Mouse (Mus musculus): ENCODE data around the gene Ssh1. TPM values are rescaled to one million over a fixed set of nuclear protein-coding genes. Genes with fewer than 3 reads are reported as not detected.

Ssh1 gene
- polyA plus RNA-seq (2015; fragmentation: Nextera tagmentation; extraction: Ambion mirVana): 15.7 and 16.6 TPM in 2 replicates

DNA sequence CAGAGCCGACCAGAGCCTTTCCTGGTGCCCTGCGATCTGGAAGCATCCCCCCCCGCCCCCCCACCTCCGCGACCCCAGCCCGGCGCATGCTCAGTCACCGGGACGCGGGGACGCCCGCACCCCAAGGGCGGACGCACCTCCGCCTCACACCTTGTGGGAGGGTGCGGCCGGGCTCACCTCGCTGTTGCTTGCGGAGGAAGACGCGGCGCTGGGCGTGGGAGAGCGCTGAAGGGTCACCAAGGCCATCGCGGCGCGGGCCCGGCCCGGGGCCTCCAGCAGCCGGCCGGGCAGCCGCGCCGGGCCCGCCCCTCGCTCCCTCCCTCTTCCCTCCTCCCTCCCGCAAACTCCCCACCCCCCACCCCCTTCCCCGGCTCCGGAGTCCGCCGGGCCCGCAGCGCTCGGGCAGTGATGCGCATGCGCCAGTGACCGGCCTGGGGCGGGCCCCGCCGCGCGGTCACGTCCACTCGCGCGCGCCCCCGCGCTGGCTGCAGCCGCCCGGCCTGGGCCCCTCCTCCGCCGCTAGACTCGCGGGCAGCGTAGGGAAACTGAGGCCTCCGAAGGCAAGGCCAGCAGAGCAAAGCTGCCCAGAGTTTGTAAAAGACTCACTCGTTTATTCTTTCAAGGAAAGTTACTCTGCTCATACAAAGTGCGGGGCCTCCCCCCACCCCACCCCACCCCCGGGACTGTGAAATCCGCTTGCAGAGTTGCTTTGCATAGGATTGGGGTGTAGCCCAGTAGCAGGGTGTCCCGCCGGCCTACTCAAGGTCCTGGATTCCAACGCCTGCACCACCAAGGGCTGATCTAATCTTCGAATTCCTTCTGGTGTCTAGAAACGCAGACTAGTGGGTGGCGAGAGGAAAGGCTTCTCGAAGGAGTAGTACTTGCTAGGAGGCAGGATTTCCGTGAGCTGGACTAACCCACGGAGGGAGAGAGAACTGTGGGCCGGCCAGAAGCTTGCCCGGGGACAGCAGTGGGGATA lies at the start of gene Ssh1:
Gene Ssh1, minus strand, starts transcription at position 408 of the 979 bp plus-strand sequence.
- H3K27me3 ChIP-seq: no peaks in the 10 kb centered on the region
- peak within 1 kb of the TSS; percentile 90 for H3K4me2 ChIP-seq
- ATAC-seq (ENCODE audit: borderline replicate concordance, extremely low read depth, low FRiP score, low TSS enrichment): peak; percentile 88
- H3K9me3 ChIP-seq: no peaks in the 10 kb centered on the region
- WGBS: 1% methylated on average over 83 of the region's 83 CpGs
- peak within 1 kb of the TSS; percentile 86 for H3K27ac ChIP-seq
- peak within 1 kb of the TSS; percentile 86 for H3K4me3 ChIP-seq
- peak within 1 kb of the TSS; percentile 77 for H3K9ac ChIP-seq
- peaks cover 42% of the 10 kb centered on the region for H3K4me1 ChIP-seq
- H3K36me3 ChIP-seq: 0 out of 2 replicates have a peak, but pooled peaks cover 5% of the 10 kb centered on the region

DNA sequence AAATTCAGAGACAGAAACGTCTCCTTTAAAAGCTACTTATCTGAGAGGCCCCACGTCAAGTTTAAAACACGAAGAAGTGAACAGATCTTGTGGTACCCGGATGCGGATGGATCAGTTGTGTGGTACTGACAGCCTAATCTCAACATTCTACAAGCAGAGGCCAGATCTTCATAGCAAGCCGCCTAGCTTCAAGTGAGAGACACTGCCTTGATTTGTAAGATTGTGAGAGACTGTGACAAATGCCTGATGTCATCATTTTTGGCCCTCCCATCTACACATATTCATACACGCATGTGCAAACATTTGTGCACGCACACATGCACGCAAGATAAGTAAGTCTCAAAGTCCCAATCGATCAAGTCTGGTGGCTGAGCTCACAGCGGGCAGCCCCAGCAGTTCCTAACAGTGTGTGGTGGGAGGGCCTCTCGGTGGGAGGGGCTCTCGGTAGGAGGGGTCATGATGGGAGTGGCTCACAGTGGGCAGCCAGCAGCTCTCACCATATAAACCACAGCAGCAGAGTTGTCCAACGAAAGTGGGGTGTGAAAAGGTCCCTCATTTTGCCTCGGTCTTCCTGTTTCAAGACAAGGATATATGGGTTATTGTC lies 47.7 kb upstream of the Ssh1 start:
- ATAC-seq (ENCODE audit: borderline replicate concordance, extremely low read depth, low FRiP score, low TSS enrichment): peak; percentile 72; the same call in 1 of the 2 replicates
- no peaks in the 10 kb centered on the region for H3K27me3 ChIP-seq
- no peak overlapping the region for H3K9ac ChIP-seq
- H3K4me3 ChIP-seq: no peak overlapping the region
- no peaks in the 10 kb centered on the region for H3K36me3 ChIP-seq
- H3K4me2 ChIP-seq: peak overlapping the region; percentile 33; the same call in 1 of the 2 replicates
- 9% methylated on average over 15 of the region's 15 CpGs for WGBS
- no peak overlapping the region for H3K27ac ChIP-seq
- H3K4me1 ChIP-seq: peaks cover 4% of the 10 kb centered on the region
- H3K9me3 ChIP-seq: no peaks in the 10 kb centered on the region

GRCm38 (mm10) chr5:114040911-114041310 lies 47.2 kb upstream of the Ssh1 start:
- no peak overlapping the region for H3K4me3 ChIP-seq
- no peak overlapping the region for H3K27ac ChIP-seq
- no peak overlapping the region for H3K4me2 ChIP-seq
- H3K9ac ChIP-seq: no peak overlapping the region
- no peak for ATAC-seq (ENCODE audit: borderline replicate concordance, extremely low read depth, low FRiP score, low TSS enrichment)
- WGBS: 68% methylated on average over 1 of the region's 1 CpGs
- H3K27me3 ChIP-seq: no peaks in the 10 kb centered on the region
- no peaks in the 10 kb centered on the region for H3K9me3 ChIP-seq
- H3K36me3 ChIP-seq: no peaks in the 10 kb centered on the region
- peaks cover 4% of the 10 kb centered on the region for H3K4me1 ChIP-seq

GRCm38 (mm10) chr5:114040508-114040907 lies 46.8 kb upstream of the Ssh1 start:
- Histone ChIP-seq H3K36me3 (no peaks in the 10 kb centered on the region), H3K27ac (no peak overlapping the region), H3K9ac (no peak overlapping the region), H3K4me3 (no peak overlapping the region), H3K4me1 (peaks cover 4% of the 10 kb centered on the region), H3K9me3 (no peaks in the 10 kb centered on the region), H3K27me3 (no peaks in the 10 kb centered on the region), H3K4me2 (no peak overlapping the region)
- WGBS: 32% methylated on average over 7 of the region's 8 CpGs
- ATAC-seq (ENCODE audit: borderline replicate concordance, extremely low read depth, low FRiP score, low TSS enrichment): no peak

DNA sequence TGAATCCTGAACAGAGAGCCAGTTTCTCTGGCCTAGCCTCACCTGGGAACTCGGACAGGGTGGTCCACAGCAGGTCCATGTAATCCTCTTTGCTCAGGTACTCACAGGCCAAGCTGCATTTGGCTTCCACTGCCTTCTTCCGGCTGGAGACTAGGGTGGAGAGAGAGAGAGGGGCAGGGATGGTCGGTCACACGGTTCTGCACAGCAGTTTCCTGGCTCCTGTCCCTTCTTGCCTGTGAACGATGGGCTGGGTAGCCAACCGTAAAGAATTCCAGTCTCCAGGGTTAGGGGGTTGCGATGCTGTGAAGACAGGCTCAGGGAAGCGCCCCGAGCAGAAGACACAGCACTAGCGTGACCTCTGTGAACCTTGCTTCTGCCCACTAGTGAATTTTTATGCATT lies 41.4 kb upstream of the Ssh1 start:
- Histone ChIP-seq H3K9ac (no peak overlapping the region), H3K27me3 (no peaks in the 10 kb centered on the region), H3K27ac (no peak overlapping the region), H3K4me2 (no peak overlapping the region), H3K36me3 (no peaks in the 10 kb centered on the region), H3K9me3 (no peaks in the 10 kb centered on the region), H3K4me3 (no peak overlapping the region), H3K4me1 (no peaks in the 10 kb centered on the region)
- ATAC-seq (ENCODE audit: borderline replicate concordance, extremely low read depth, low FRiP score, low TSS enrichment): no peak
- WGBS: 60% methylated on average over 10 of the region's 10 CpGs

GRCm38 (mm10) chr5:114034393-114034792 lies 40.7 kb upstream of the Ssh1 start:
- ATAC-seq (ENCODE audit: borderline replicate concordance, extremely low read depth, low FRiP score, low TSS enrichment): no peak
- 62% methylated on average over 7 of the region's 7 CpGs for WGBS
- Histone ChIP-seq H3K9ac (no peak overlapping the region), H3K4me1 (no peaks in the 10 kb centered on the region), H3K4me2 (no peak overlapping the region), H3K9me3 (no peaks in the 10 kb centered on the region), H3K27me3 (no peaks in the 10 kb centered on the region), H3K27ac (no peak overlapping the region), H3K36me3 (no peaks in the 10 kb centered on the region), H3K4me3 (no peak overlapping the region)

DNA sequence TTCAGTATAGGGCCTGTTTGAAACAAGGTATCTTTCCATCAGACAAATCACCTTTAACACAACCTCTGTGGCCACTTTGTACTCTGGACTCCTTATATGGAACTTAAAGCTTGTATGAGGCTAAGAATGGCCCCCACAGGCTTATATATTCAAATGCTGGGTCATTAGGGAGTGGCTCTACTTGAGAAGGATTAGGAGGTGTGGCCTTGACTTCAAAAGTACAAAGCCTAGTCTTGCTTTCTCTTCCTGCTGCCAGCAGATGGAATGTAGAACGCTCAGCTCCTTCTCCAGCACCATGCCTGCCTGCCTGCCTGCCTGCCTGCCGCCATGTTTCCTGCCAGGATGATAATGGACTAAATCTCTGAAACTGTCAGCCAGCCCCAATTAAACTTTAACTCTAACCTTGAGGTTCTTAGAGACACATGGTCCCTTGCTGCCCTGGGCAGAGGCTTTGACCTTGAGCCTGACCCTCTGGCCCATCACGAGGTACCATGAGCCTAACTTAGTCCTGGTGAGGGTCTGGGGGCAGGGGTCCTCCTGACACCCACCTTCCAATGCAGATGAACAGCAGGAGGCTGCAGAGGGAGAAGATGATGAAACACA lies 38.6 kb upstream of the Ssh1 start:
- no peaks in the 10 kb centered on the region for H3K27me3 ChIP-seq
- H3K27ac ChIP-seq: no peak overlapping the region
- no peak overlapping the region for H3K9ac ChIP-seq
- 79% methylated on average over 3 of the region's 3 CpGs for WGBS
- no peaks in the 10 kb centered on the region for H3K4me1 ChIP-seq
- H3K36me3 ChIP-seq: no peaks in the 10 kb centered on the region
- H3K4me2 ChIP-seq: no peak overlapping the region
- no peaks in the 10 kb centered on the region for H3K9me3 ChIP-seq
- H3K4me3 ChIP-seq: no peak overlapping the region
- ATAC-seq (ENCODE audit: borderline replicate concordance, extremely low read depth, low FRiP score, low TSS enrichment): no peak

DNA sequence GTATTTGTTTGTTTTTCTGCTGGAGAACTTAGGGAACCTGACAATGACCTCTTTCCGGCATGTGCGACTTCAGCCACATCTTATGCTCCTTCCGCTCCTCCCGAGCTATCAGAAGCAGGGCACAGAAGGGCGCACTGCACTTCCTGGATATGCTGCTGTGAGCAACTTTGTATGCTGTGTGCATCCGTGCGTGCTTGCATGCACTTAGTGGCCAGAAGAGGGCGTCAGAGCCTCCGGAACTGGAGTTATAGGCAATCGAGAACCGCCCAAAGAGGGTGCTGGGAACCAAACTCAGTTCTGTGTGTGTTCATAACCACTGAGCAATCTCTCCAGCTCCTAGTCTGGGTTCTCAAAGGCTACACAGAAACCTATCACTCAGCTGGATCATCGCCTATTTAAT lies 37.0 kb upstream of the Ssh1 start:
- H3K9ac ChIP-seq: no peak overlapping the region
- no peak overlapping the region for H3K27ac ChIP-seq
- WGBS: 90% methylated on average over 12 of the region's 12 CpGs
- no peak overlapping the region for H3K4me3 ChIP-seq
- H3K36me3 ChIP-seq: no peaks in the 10 kb centered on the region
- H3K27me3 ChIP-seq: no peaks in the 10 kb centered on the region
- no peak overlapping the region for H3K4me2 ChIP-seq
- ATAC-seq (ENCODE audit: borderline replicate concordance, extremely low read depth, low FRiP score, low TSS enrichment): no peak
- no peaks in the 10 kb centered on the region for H3K9me3 ChIP-seq
- no peaks in the 10 kb centered on the region for H3K4me1 ChIP-seq

GRCm38 (mm10) chr5:114028111-114028510 lies 34.4 kb upstream of the Ssh1 start:
- Histone ChIP-seq H3K27me3 (no peaks in the 10 kb centered on the region), H3K4me2 (no peak overlapping the region)

DNA sequence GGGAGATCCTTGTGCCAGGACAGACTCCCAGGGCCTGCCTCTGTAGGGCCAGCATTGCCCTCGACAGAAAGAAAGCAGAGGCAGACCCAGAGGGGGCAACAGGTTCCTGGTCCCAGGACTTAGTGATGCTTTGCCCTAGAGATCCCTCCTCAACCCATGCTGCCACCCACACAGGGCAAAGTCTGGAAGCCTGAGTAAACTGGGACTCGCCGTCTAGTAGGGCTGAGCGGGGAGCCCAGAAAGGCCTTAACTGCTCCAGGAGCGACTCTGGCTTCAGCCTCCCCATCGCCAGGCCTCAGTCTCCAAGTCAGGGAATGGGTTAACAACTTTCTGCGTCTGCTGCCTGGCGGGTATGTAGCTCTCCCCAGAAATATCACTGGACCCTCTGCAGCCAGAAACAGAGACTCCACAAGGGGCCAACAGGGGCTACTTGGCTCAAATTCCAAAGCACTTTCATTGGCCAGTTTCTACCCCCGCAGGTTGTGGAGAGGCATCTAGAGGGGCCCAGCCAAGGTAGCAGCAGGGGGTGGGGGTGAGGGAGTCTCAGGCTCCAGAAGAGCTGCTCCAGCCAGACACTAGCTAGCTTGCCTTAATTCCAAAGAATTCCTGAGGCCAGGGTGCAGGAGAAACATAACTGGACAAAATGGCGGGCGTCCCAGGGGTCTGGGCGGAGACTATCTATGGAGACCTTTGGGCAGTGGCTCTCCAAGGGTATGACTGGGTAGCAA lies 33.7 kb upstream of the Ssh1 start:
- Histone ChIP-seq H3K4me3 (no peak overlapping the region), H3K27me3 (no peaks in the 10 kb centered on the region), H3K4me1 (no peaks in the 10 kb centered on the region), H3K36me3 (no peaks in the 10 kb centered on the region), H3K9ac (no peak overlapping the region), H3K4me2 (no peak overlapping the region), H3K9me3 (no peaks in the 10 kb centered on the region), H3K27ac (no peak overlapping the region)
- 77% methylated on average over 12 of the region's 12 CpGs for WGBS
- ATAC-seq (ENCODE audit: borderline replicate concordance, extremely low read depth, low FRiP score, low TSS enrichment): no peak

More at GRCm38 (mm10) chr5:114028111-114028510, 34.4 kb upstream of the Ssh1 start:
- no peaks in the 10 kb centered on the region for H3K36me3 ChIP-seq
- no peak overlapping the region for H3K27ac ChIP-seq
- WGBS: 77% methylated on average over 12 of the region's 12 CpGs
- H3K4me1 ChIP-seq: no peaks in the 10 kb centered on the region
- no peak for ATAC-seq (ENCODE audit: borderline replicate concordance, extremely low read depth, low FRiP score, low TSS enrichment)
- H3K4me3 ChIP-seq: no peak overlapping the region
- H3K9ac ChIP-seq: no peak overlapping the region
- H3K9me3 ChIP-seq: no peaks in the 10 kb centered on the region

- 7% methylated on average over 8 of the region's 10 CpGs for WGBS
- Histone ChIP-seq H3K9ac (no peak overlapping the region), H3K36me3 (no peaks in the 10 kb centered on the region), H3K4me3 (no peak overlapping the region), H3K4me2 (no peak overlapping the region), H3K4me1 (no peaks in the 10 kb centered on the region), H3K27ac (no peak overlapping the region), H3K27me3 (no peaks in the 10 kb centered on the region), H3K9me3 (no peaks in the 10 kb centered on the region)
- 0 out of 2 replicates have a peak, but pooled peaks have one; percentile 10 for ATAC-seq (ENCODE audit: borderline replicate concordance, extremely low read depth, low FRiP score, low TSS enrichment)
Observed at GRCm38 (mm10) chr5:114024885-114025284, 31.2 kb upstream of the Ssh1 start.

All from lung, embryonic 15.5 days (tissue).